Mouse (Mus musculus): ENCODE data around the gene Cpt1b.

- TF ChIP-seq MYOD1 (IDR thresholded peaks at IDR 0.05; ENCODE audit: control insufficient read depth in 1 of 3, insufficient read length in 2 of 3, low read depth in 2 of 3) (no peak), USF1 (IDR thresholded peaks at IDR 0.05; ENCODE audit: low read depth) (no peak), TCF12 (IDR thresholded peaks at IDR 0.05; ENCODE audit: insufficient read depth, poor library complexity, severe bottlenecking) (no peak), E2F4 (IDR thresholded peaks at IDR 0.05; ENCODE audit: insufficient read depth) (no peak), POLR2A (IDR thresholded peaks at IDR 0.05; ENCODE audit: insufficient read length, low read depth) (no peak), CEBPB (IDR thresholded peaks at IDR 0.05; ENCODE audit: insufficient read depth, poor library complexity, severe bottlenecking) (no peak), MAX (IDR thresholded peaks at IDR 0.05; ENCODE audit: low read depth) (no peak), SRF (IDR thresholded peaks at IDR 0.05; ENCODE audit: control insufficient read depth, insufficient read length, low read depth) (no peak), MYOG (IDR thresholded peaks at IDR 0.05; ENCODE audit: control insufficient read depth in 1 of 3, insufficient read depth in 1 of 3, insufficient read length in 2 of 3, low read depth in 2 of 3) (no peak), POLR2AphosphoS2 (IDR thresholded peaks at IDR 0.05; ENCODE audit: insufficient read length, low read depth) (no peak), TCF3 (IDR thresholded peaks at IDR 0.05; ENCODE audit: insufficient read length, low read depth) (no peak)
These were observed 46.2 kb downstream of the Cpt1b start for GRCm38 (mm10) chr15:89379429-89379828.
